Mouse (Mus musculus): Measurements from ENCODE around the gene Rnf180.

The Rnf180 gene

GRCm38 (mm10) chr13:105249599-105249998 lies 45.0 kb downstream of the Rnf180 start:
- DNase-seq: no peak

- DNase-seq: no peak
These were observed 46.9 kb downstream of the Rnf180 start for GRCm38 (mm10) chr13:105247691-105248090.

GRCm38 (mm10) chr13:105240810-105241209 lies 53.8 kb downstream of the Rnf180 start:
- no peak for DNase-seq

GRCm38 (mm10) chr13:105227126-105227525 lies 67.5 kb downstream of the Rnf180 start:
- no peak for DNase-seq

- no peak for DNase-seq
These were observed 70.6 kb downstream of the Rnf180 start for GRCm38 (mm10) chr13:105224048-105224447.

GRCm38 (mm10) chr13:105223147-105223546 lies 71.5 kb downstream of the Rnf180 start:
- DNase-seq: no peak

- no peak for DNase-seq
These were observed 72.4 kb downstream of the Rnf180 start for GRCm38 (mm10) chr13:105222016-105222725.

- no peak for DNase-seq
These were observed 83.9 kb downstream of the Rnf180 start for GRCm38 (mm10) chr13:105210746-105211145.

- no peak for DNase-seq
These were observed 90.8 kb downstream of the Rnf180 start for GRCm38 (mm10) chr13:105203851-105204250.

GRCm38 (mm10) chr13:105198658-105199057 lies 96.0 kb downstream of the Rnf180 start:
- DNase-seq: no peak

- no peak for DNase-seq
These were observed 96.6 kb downstream of the Rnf180 start for GRCm38 (mm10) chr13:105198028-105198427.

GRCm38 (mm10) chr13:105193583-105193982 lies 101.0 kb downstream of the Rnf180 start:
- no peak for DNase-seq

- no peak for DNase-seq
These were observed 105.9 kb downstream of the Rnf180 start for GRCm38 (mm10) chr13:105188730-105189129.

- DNase-seq: no peak
These were observed 113.8 kb downstream of the Rnf180 start for GRCm38 (mm10) chr13:105180781-105181180.

- no peak for DNase-seq
These were observed 129.2 kb downstream of the Rnf180 start for GRCm38 (mm10) chr13:105165441-105165840.

GRCm38 (mm10) chr13:105153955-105154354 lies 140.7 kb downstream of the Rnf180 start:
- no peak for DNase-seq

- no peak for DNase-seq
These were observed 144.6 kb downstream of the Rnf180 start for GRCm38 (mm10) chr13:105150006-105150405.

GRCm38 (mm10) chr13:105147795-105148418 lies 146.7 kb downstream of the Rnf180 start:
- DNase-seq: no peak

GRCm38 (mm10) chr13:105146827-105147226 lies 147.8 kb downstream of the Rnf180 start:
- DNase-seq: no peak

- DNase-seq: no peak
These were observed 154.7 kb downstream of the Rnf180 start for GRCm38 (mm10) chr13:105139881-105140280.

GRCm38 (mm10) chr13:105134397-105134796 lies 160.2 kb downstream of the Rnf180 start:
- no peak for DNase-seq

- DNase-seq: no peak
These were observed 161.8 kb downstream of the Rnf180 start for GRCm38 (mm10) chr13:105132776-105133175.

GRCm38 (mm10) chr13:105132370-105132769 lies 162.2 kb downstream of the Rnf180 start:
- DNase-seq: no peak

GRCm38 (mm10) chr13:105130080-105130479 lies 164.5 kb downstream of the Rnf180 start:
- no peak for DNase-seq

- DNase-seq: no peak
These were observed 172.5 kb downstream of the Rnf180 start for GRCm38 (mm10) chr13:105122092-105122491.
